Mouse (Mus musculus) hindbrain, embryonic 16.5 days (tissue): ENCODE data around the gene Fcho1. TPM values are rescaled to one million over a fixed set of nuclear protein-coding genes. Genes with fewer than 3 reads are reported as not detected.
"Not testable (repeated sequence)": the region's sequence is repeated elsewhere in the genome, so short reads cannot be mapped to it uniquely, and the experiment has no call there.

Experiments
- ATAC-seq: fragments of 200-750 bp; cut with Nextera tagmentation; 2 replicates; pipeline ENCODE4 v1.8.0; 2017; ENCODE audit warnings: moderate TSS enrichment, moderate library complexity
- H3K27ac ChIP-seq: fragments of 300-500 bp; sonication (generic); 2 replicates; pipeline ENCODE4 v1.5.1; 2014; ENCODE audit warnings: low read depth, mild to moderate bottlenecking, control low read depth, low read length, moderate library complexity
- H3K27me3 ChIP-seq: fragments of 300-500 bp; sonication (generic); replicated peaks from 2 replicates; pipeline ENCODE4 v1.6.1; 2014; ENCODE audit warnings: low read length; ENCODE audit not compliant: control insufficient read depth, insufficient read depth
- H3K36me3 ChIP-seq: fragments of 300-500 bp; sonication (generic); 2 replicates; pipeline ENCODE4 v1.6.1; 2014; ENCODE audit warnings: mild to moderate bottlenecking, low read length, moderate library complexity, mixed read lengths; ENCODE audit not compliant: control insufficient read depth, insufficient read depth
- H3K4me1 ChIP-seq: fragments of 300-500 bp; sonication (generic); 2 replicates; pipeline ENCODE4 v1.6.1; 2014; ENCODE audit warnings: low read depth, low read length; ENCODE audit not compliant: control insufficient read depth, insufficient read depth
- H3K4me2 ChIP-seq: fragments of 300-500 bp; sonication (generic); 2 replicates; pipeline ENCODE4 v1.6.1; 2014; ENCODE audit warnings: mild to moderate bottlenecking, low read length, control low read depth, moderate library complexity
- H3K4me3 ChIP-seq: fragments of 300-500 bp; sonication (generic); 2 replicates; pipeline ENCODE4 v1.5.1; 2014; ENCODE audit warnings: mild to moderate bottlenecking, low read length, control low read depth, moderate library complexity
- H3K9ac ChIP-seq: fragments of 300-500 bp; sonication (generic); 2 replicates; pipeline ENCODE4 v1.6.1; 2014; ENCODE audit warnings: low read depth, mild to moderate bottlenecking, control low read depth, low read length, moderate library complexity
- H3K9me3 ChIP-seq: fragments of 300-500 bp; sonication (generic); 2 replicates; pipeline ENCODE4 v1.6.1; 2014; ENCODE audit warnings: mild to moderate bottlenecking, low read length, moderate library complexity; ENCODE audit not compliant: control insufficient read depth
- WGBS: fragments of 180-500 bp; shearing (Covaris S2); extraction: QIAGEN DNeasy Blood & Tissue Kit; methylation state at CpG from one replicate; pipeline ENCODE4 v1.1.7; 2014; 5-methylcytosine and 5-hydroxymethylcytosine counted together
- polyA plus RNA-seq: library from polyadenylated mRNA; unstranded; fragments of >200 nt; fragmentation: Nextera tagmentation; extraction: Ambion mirVana; gene quantifications from 2 replicates; pipeline ENCODE4 v1.2.1, GENCODE M21; 2015

Gene Fcho1
- 78.6 and 89.5 TPM in 2 replicates for polyA plus RNA-seq

GRCm38 (mm10) chr8:71725122-71725924 lies at the start of gene Fcho1:
Fcho1 (minus strand) TSS chr8:71725716.
- peak within 1 kb of the TSS; percentile 63 for H3K4me2 ChIP-seq
- peak; percentile 79 for ATAC-seq
- peak within 1 kb of the TSS; percentile 77 for H3K9ac ChIP-seq
- no peaks in the 10 kb centered on the region for H3K36me3 ChIP-seq
- H3K27me3 ChIP-seq: no peaks in the 10 kb centered on the region
- no peaks in the 10 kb centered on the region for H3K9me3 ChIP-seq
- H3K4me1 ChIP-seq: peaks cover 30% of the 10 kb centered on the region
- H3K27ac ChIP-seq: peak within 1 kb of the TSS; percentile 75
- under 1% methylated on average over 49 of the region's 54 CpGs for WGBS
- H3K4me3 ChIP-seq: peak within 1 kb of the TSS; percentile 54

- WGBS: 93% methylated on average over 15 of the region's 15 CpGs
- ATAC-seq: no peak
- H3K27ac ChIP-seq: no peak overlapping the region
These were observed 45.8 kb upstream of the Fcho1 start for GRCm38 (mm10) chr8:71771336-71771735.

GRCm38 (mm10) chr8:71758816-71759215 lies 33.3 kb upstream of the Fcho1 start:
- no peaks in the 10 kb centered on the region for H3K9me3 ChIP-seq
- no peaks in the 10 kb centered on the region for H3K27me3 ChIP-seq
- H3K4me3 ChIP-seq: no peak overlapping the region
- no peaks in the 10 kb centered on the region for H3K36me3 ChIP-seq
- WGBS: 42% methylated on average over 3 of the region's 3 CpGs
- no peaks in the 10 kb centered on the region for H3K4me1 ChIP-seq
- ATAC-seq: peak; percentile 50; the same call in 1 of the 2 replicates
- H3K4me2 ChIP-seq: no peak overlapping the region
- no peak overlapping the region for H3K9ac ChIP-seq
- H3K27ac ChIP-seq: no peak overlapping the region

More at GRCm38 (mm10) chr8:71771336-71771735, 45.8 kb upstream of the Fcho1 start:
- Histone ChIP-seq H3K36me3 (no peaks in the 10 kb centered on the region), H3K27me3 (no peaks in the 10 kb centered on the region), H3K4me3 (no peak overlapping the region), H3K4me2 (no peak overlapping the region), H3K4me1 (no peaks in the 10 kb centered on the region), H3K9me3 (peaks cover 5% of the 10 kb centered on the region; the same call in 1 of the 2 replicates), H3K9ac (no peak overlapping the region)

GRCm38 (mm10) chr8:71752881-71753552 lies 27.5 kb upstream of the Fcho1 start:
- ATAC-seq, H3K9ac ChIP-seq, H3K36me3 ChIP-seq, H3K9me3 ChIP-seq, H3K4me1 ChIP-seq, H3K27ac ChIP-seq, H3K4me3 ChIP-seq, H3K4me2 ChIP-seq, H3K27me3 ChIP-seq: not testable (repeated sequence)
- WGBS: 77% methylated on average over 7 of the region's 7 CpGs

- ATAC-seq, H3K4me3 ChIP-seq, H3K36me3 ChIP-seq, H3K4me2 ChIP-seq, H3K9me3 ChIP-seq, H3K27ac ChIP-seq, H3K9ac ChIP-seq, H3K27me3 ChIP-seq, H3K4me1 ChIP-seq: not testable (repeated sequence)
These were observed 26.7 kb upstream of the Fcho1 start for GRCm38 (mm10) chr8:71752263-71752662.

- H3K9me3 ChIP-seq, H3K27ac ChIP-seq, H3K9ac ChIP-seq, H3K4me1 ChIP-seq, H3K27me3 ChIP-seq, H3K4me2 ChIP-seq, H3K36me3 ChIP-seq, H3K4me3 ChIP-seq: not testable (repeated sequence)
- WGBS: 71% methylated on average over 2 of the region's 2 CpGs
- ATAC-seq: peak; percentile 89
These were observed 25.9 kb upstream of the Fcho1 start for GRCm38 (mm10) chr8:71751337-71751886.

- not testable (repeated sequence) for ATAC-seq, H3K4me3 ChIP-seq, H3K27me3 ChIP-seq, H3K9me3 ChIP-seq, H3K27ac ChIP-seq, H3K4me1 ChIP-seq, H3K36me3 ChIP-seq, H3K4me2 ChIP-seq, H3K9ac ChIP-seq
- WGBS: 86% methylated on average over 6 of the region's 6 CpGs
These were observed 24.0 kb upstream of the Fcho1 start for GRCm38 (mm10) chr8:71749321-71750075.

GRCm38 (mm10) chr8:71747082-71747481 lies 21.6 kb upstream of the Fcho1 start:
- not testable (repeated sequence) for H3K4me3 ChIP-seq

GRCm38 (mm10) chr8:71745322-71745721 lies 19.8 kb upstream of the Fcho1 start:
- Histone ChIP-seq H3K9ac (no peak overlapping the region), H3K27ac (no peak overlapping the region), H3K27me3 (no peaks in the 10 kb centered on the region), H3K4me1 (peaks cover 5% of the 10 kb centered on the region), H3K4me2 (no peak overlapping the region), H3K36me3 (no peaks in the 10 kb centered on the region), H3K4me3 (no peak overlapping the region), H3K9me3 (no peaks in the 10 kb centered on the region)
- 83% methylated on average over 1 of the region's 1 CpGs for WGBS
- ATAC-seq: no peak

More at GRCm38 (mm10) chr8:71747082-71747481, 21.6 kb upstream of the Fcho1 start:
- H3K27ac ChIP-seq, H3K9me3 ChIP-seq, H3K9ac ChIP-seq, H3K27me3 ChIP-seq, ATAC-seq, H3K4me1 ChIP-seq, H3K4me2 ChIP-seq, H3K36me3 ChIP-seq: not testable (repeated sequence)
